Mouse (Mus musculus) heart, embryonic 11.5 days (tissue): ENCODE measurements around the gene Epha4. TPM values are rescaled to one million over a fixed set of nuclear protein-coding genes. Genes with fewer than 3 reads are reported as not detected.

Source experiments
- ATAC-seq: fragments of 200-750 bp; cut with Nextera tagmentation; replicated peaks from 2 replicates; pipeline ENCODE4 v1.8.0; 2017; ENCODE audit warnings: moderate library complexity; ENCODE audit not compliant: insufficient number of reproducible peaks, low FRiP score, low TSS enrichment
- H3K27ac ChIP-seq: fragments of 300-500 bp; sonication (generic); 2 replicates; pipeline ENCODE4 v1.5.1; 2014; ENCODE audit warnings: mild to moderate bottlenecking, low read depth, low read length
- H3K27me3 ChIP-seq: fragments of 300-500 bp; sonication (generic); 2 replicates; pipeline ENCODE4 v1.6.1; 2014; ENCODE audit warnings: mild to moderate bottlenecking, low read length, mixed read lengths; ENCODE audit not compliant: control insufficient read depth, insufficient read depth
- H3K36me3 ChIP-seq: fragments of 300-500 bp; sonication (generic); 2 replicates; pipeline ENCODE4 v1.6.1; 2014; ENCODE audit warnings: mild to moderate bottlenecking, low read length, moderate library complexity, mixed read lengths; ENCODE audit not compliant: control insufficient read depth, insufficient read depth
- H3K4me1 ChIP-seq: fragments of 300-500 bp; sonication (generic); 2 replicates; pipeline ENCODE4 v1.6.1; 2014; ENCODE audit warnings: low read length; ENCODE audit not compliant: control insufficient read depth, insufficient read depth
- H3K4me2 ChIP-seq: fragments of 300-500 bp; sonication (generic); 2 replicates; pipeline ENCODE4 v1.6.1; 2014; ENCODE audit warnings: mild to moderate bottlenecking, moderate library complexity
- H3K4me3 ChIP-seq: fragments of 300-500 bp; sonication (generic); 2 replicates; pipeline ENCODE4 v1.5.1; 2014; ENCODE audit warnings: low read depth, low read length
- H3K9ac ChIP-seq: fragments of 300-500 bp; sonication (generic); 2 replicates; pipeline ENCODE4 v1.6.1; 2014; ENCODE audit warnings: mild to moderate bottlenecking, low read depth, low read length, moderate library complexity
- H3K9me3 ChIP-seq: fragments of 300-500 bp; sonication (generic); replicated peaks from 2 replicates; pipeline ENCODE4 v1.6.1; 2016; ENCODE audit warnings: low read length; ENCODE audit not compliant: control insufficient read depth
- WGBS: fragments of 180-500 bp; shearing (Covaris S2); extraction: QIAGEN DNeasy Blood & Tissue Kit; methylation state at CpG from one replicate; pipeline ENCODE4 v1.1.7; 2014; ENCODE audit not compliant: insufficient replicate concordance; 5-methylcytosine and 5-hydroxymethylcytosine counted together
- polyA plus RNA-seq: library from polyadenylated mRNA; unstranded; fragments of >200 nt; fragmentation: Nextera tagmentation; extraction: Ambion mirVana; gene quantifications from 2 replicates; pipeline ENCODE4 v1.2.1, GENCODE M21; 2014

The Epha4 gene
- polyA plus RNA-seq, 1 experiment from 2014 or later = 7.4 TPM

DNA sequence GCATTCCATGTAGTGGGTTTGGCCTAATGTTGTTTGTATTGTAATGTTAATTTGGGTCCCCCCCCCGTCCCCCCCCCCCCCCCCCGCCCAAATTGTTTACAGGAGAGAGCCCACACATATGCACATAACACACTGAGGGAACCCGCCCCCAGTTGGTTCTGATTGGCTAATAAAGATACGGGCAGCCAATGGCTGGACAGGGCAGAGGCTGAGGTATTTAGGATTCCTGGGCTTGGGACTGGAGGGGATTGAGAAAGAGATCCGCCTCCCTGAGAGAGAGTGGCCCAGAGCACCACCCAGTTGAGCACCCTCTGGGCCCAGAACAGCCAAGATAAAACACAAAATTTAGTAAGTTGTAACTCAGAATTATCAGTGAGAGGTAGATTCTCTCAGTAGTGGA, 140.8 kb downstream of the Epha4 start:
- H3K27me3 ChIP-seq = no peaks in the 10 kb centered on the region
- no peak overlapping the region for H3K9ac ChIP-seq
- no peak overlapping the region for H3K4me3 ChIP-seq
- no peak overlapping the region for H3K4me2 ChIP-seq
- H3K36me3 ChIP-seq = peaks cover 2% of the 10 kb centered on the region; the same call in 1 of the 2 replicates
- H3K27ac ChIP-seq = no peak overlapping the region
- WGBS = 67% methylated on average over 5 of the region's 5 CpGs
- no peaks in the 10 kb centered on the region; the same call in 1 of the 2 replicates for H3K4me1 ChIP-seq
- no peaks in the 10 kb centered on the region for H3K9me3 ChIP-seq
- ATAC-seq = no peak

DNA sequence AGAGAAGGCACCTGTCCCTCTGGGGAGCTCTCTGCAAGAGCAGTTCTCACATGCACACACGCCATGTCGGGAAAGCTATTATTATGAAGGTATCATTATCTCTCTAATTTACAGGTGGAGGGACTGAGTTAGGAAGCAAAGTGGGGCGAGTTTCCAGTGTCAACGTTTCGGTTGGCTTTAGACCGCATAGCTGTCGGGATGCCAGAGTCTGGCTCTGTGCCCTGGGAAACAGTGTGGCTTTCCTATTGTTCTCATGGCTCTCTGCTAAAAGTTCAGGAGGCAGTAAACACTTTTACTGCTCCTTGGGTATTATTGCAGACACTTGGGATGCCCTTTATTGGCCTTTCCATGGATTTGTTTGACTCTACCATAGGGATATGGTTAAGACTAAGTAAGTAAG, 144.0 kb downstream of the Epha4 start:
- ATAC-seq = no peak

DNA sequence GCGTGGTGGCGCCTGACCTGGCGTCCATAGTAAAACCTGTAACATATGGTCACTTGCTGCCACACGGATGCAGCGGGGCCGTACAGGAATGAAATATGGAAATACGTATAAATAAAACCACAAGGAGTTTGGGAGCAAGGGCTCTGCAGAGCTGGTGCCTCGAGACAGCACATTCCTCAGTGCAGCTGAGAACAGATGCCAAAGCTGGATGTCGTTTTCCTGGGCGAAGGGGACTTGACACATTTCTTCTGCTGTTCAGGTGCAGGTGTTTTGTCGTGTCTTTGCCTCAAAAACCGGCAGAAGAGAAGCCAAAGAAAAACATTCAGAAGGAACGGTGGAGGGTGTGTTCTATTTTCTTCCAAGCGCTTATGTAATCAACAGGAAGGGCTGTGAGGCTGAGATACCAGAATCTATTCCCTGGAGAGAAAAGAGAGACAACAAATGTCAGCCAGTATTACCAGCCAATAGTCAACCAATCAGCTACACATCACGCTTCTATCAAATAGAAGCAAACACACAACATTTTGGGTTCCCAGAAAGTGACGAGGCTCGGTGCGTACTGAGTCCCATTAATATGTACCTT, 145.5 kb downstream of the Epha4 start:
- H3K4me1 ChIP-seq = no peaks in the 10 kb centered on the region; the same call in 1 of the 2 replicates
- ATAC-seq = no peak
- no peaks in the 10 kb centered on the region for H3K27me3 ChIP-seq
- H3K9me3 ChIP-seq = no peaks in the 10 kb centered on the region
- no peak overlapping the region for H3K4me3 ChIP-seq
- no peak overlapping the region for H3K4me2 ChIP-seq
- peaks cover 2% of the 10 kb centered on the region; the same call in 1 of the 2 replicates for H3K36me3 ChIP-seq
- 62% methylated on average over 18 of the region's 18 CpGs for WGBS
- no peak overlapping the region for H3K27ac ChIP-seq
- no peak overlapping the region for H3K9ac ChIP-seq

More for the DNA sequence above, 144.0 kb downstream of the Epha4 start:
- Histone ChIP-seq H3K4me2 (no peak overlapping the region), H3K4me1 (no peaks in the 10 kb centered on the region; the same call in 1 of the 2 replicates), H3K27ac (no peak overlapping the region), H3K27me3 (no peaks in the 10 kb centered on the region), H3K36me3 (peaks cover 2% of the 10 kb centered on the region; the same call in 1 of the 2 replicates), H3K4me3 (no peak overlapping the region), H3K9ac (no peak overlapping the region), H3K9me3 (no peaks in the 10 kb centered on the region)
- 76% methylated on average over 7 of the region's 7 CpGs for WGBS

DNA sequence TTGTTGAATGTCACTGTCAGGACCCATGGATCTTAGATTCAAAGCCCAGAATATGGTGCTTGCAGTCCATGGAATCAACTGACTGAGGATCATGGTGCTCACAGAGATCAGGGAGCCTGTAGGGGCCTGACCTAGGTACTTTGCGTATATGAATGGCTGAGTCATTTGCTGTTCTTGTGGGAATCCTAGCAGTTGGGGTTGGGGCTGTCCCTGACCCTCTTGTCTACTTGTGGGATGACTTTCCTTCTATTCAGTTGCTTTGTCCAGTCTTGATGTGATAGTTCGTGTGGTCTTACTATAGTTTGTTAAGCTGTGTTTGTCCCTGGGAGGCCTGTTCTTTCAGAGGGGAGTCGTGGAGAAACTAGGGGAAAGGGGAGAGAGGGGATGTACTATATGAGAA, 149.0 kb downstream of the Epha4 start:
- no peak for ATAC-seq
- H3K9me3 ChIP-seq = no peaks in the 10 kb centered on the region
- no peak overlapping the region for H3K4me2 ChIP-seq
- H3K36me3 ChIP-seq = no peaks in the 10 kb centered on the region
- H3K4me1 ChIP-seq = no peaks in the 10 kb centered on the region; the same call in 1 of the 2 replicates
- H3K4me3 ChIP-seq = no peak overlapping the region
- no peaks in the 10 kb centered on the region for H3K27me3 ChIP-seq
- H3K27ac ChIP-seq = no peak overlapping the region
- no peak overlapping the region for H3K9ac ChIP-seq
- WGBS = 73% methylated on average over 3 of the region's 3 CpGs

- H3K9me3 ChIP-seq = no peaks in the 10 kb centered on the region
- H3K4me1 ChIP-seq = no peaks in the 10 kb centered on the region; the same call in 1 of the 2 replicates
- WGBS = 79% methylated on average over 3 of the region's 3 CpGs
- no peak for ATAC-seq
- no peak overlapping the region for H3K27ac ChIP-seq
- H3K27me3 ChIP-seq = no peaks in the 10 kb centered on the region
- no peak overlapping the region for H3K9ac ChIP-seq
- no peak overlapping the region for H3K4me3 ChIP-seq
- no peaks in the 10 kb centered on the region for H3K36me3 ChIP-seq
- H3K4me2 ChIP-seq = no peak overlapping the region
Measured at GRCm38 (mm10) chr1:77364596-77364995, 150.3 kb downstream of the Epha4 start.

DNA sequence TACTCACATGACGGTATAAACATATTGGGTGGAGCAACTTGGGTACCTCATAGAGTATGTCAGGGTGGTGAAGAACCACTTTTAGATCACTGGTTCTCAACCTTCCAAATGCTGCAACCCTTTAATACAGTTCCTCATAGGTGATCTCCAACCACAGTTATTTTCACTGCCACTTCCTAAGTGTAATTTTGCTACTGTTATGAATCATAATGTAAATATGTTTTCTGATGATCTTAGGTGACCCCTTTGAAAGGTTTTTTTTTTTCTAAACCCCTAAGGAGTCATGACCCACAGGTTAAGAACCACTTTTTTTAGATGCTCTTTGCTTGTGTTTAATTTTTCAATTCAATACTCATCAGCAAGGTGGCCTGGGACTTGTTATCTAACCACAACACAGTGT, 151.0 kb downstream of the Epha4 start:
- Histone ChIP-seq H3K9me3 (no peaks in the 10 kb centered on the region), H3K27me3 (no peaks in the 10 kb centered on the region), H3K36me3 (no peaks in the 10 kb centered on the region), H3K4me1 (no peaks in the 10 kb centered on the region), H3K4me3 (no peak overlapping the region), H3K9ac (no peak overlapping the region), H3K27ac (no peak overlapping the region), H3K4me2 (no peak overlapping the region)
- ATAC-seq = no peak
- WGBS = 90% methylated on average over 1 of the region's 1 CpGs

DNA sequence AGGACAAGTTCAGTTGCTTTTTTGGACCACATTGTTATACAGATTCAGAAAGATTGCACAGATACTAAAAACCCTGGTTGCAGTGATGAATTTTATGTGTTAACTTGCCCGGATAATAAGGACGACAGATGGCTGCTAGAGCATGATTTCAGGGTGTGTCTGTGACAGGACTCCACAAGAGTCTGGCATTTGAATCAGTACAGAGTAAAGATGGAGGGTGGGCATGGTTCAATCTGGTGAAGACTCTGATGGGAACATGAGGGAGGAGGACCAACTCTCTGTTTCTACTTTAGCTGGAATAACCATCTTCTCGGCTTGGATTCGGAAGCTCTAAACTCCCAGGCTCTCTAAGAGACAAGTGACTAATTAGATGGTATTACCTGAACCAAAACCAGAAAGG, 168.4 kb downstream of the Epha4 start:
- H3K4me1 ChIP-seq = no peaks in the 10 kb centered on the region
- no peak overlapping the region for H3K4me3 ChIP-seq
- WGBS = 85% methylated on average over 4 of the region's 4 CpGs
- no peak overlapping the region for H3K4me2 ChIP-seq
- H3K27ac ChIP-seq = no peak overlapping the region
- no peaks in the 10 kb centered on the region for H3K27me3 ChIP-seq
- no peak overlapping the region for H3K9ac ChIP-seq
- H3K9me3 ChIP-seq = no peaks in the 10 kb centered on the region
- no peaks in the 10 kb centered on the region for H3K36me3 ChIP-seq
- ATAC-seq = no peak

- H3K4me1 ChIP-seq = no peaks in the 10 kb centered on the region
- 80% methylated on average over 4 of the region's 4 CpGs for WGBS
- no peak for ATAC-seq
- no peak overlapping the region for H3K27ac ChIP-seq
- no peaks in the 10 kb centered on the region for H3K27me3 ChIP-seq
- H3K4me3 ChIP-seq = no peak overlapping the region
- H3K9ac ChIP-seq = no peak overlapping the region
- no peaks in the 10 kb centered on the region for H3K36me3 ChIP-seq
- H3K9me3 ChIP-seq = no peaks in the 10 kb centered on the region
- H3K4me2 ChIP-seq = no peak overlapping the region
Measured at GRCm38 (mm10) chr1:77343792-77344191, 171.1 kb downstream of the Epha4 start.

DNA sequence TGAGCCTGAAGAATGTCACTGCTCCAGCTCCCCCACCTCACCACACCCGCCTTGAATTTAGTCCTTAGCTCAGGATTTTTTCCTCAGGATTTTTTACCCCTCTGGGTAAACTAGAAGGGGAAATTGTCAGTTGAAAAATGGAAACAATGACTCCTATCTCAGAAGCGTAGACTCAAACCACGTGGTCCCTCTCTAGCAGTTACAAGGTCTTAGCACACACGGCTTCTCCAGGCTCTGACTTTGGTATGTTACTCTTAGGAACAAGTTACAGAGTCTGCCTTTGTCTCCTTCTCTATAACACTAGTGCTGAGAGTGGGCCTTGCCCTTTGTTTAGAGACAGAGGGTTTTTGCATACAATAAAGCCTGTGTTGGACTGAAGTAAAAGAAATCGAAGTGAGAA, 175.2 kb downstream of the Epha4 start:
- H3K36me3 ChIP-seq = no peaks in the 10 kb centered on the region
- H3K4me3 ChIP-seq = no peak overlapping the region
- no peak for ATAC-seq
- H3K4me1 ChIP-seq = 0 out of 2 replicates have a peak, but pooled peaks cover 6% of the 10 kb centered on the region
- no peak overlapping the region for H3K27ac ChIP-seq
- 68% methylated on average over 5 of the region's 5 CpGs for WGBS
- no peaks in the 10 kb centered on the region for H3K27me3 ChIP-seq
- H3K4me2 ChIP-seq = no peak overlapping the region
- H3K9me3 ChIP-seq = no peaks in the 10 kb centered on the region
- H3K9ac ChIP-seq = no peak overlapping the region
